Mouse (Mus musculus) myocyte (in vitro differentiated cells): Measurements from ENCODE around the gene Nup93. TPM values are rescaled to one million over a fixed set of nuclear protein-coding genes. Genes with fewer than 3 reads are reported as not detected.
A peak's percentile ranks its signal among the peaks of the same experiment; 100 is the strongest.

ENCODE experiments used
- H3K27me3 ChIP-seq: one replicate; pipeline ENCODE4 v1.6.1; 2011; ENCODE audit not compliant: control insufficient read depth, insufficient read depth, insufficient read length
- H3K36me3 ChIP-seq: one replicate; pipeline ENCODE4 v1.6.1; 2011; ENCODE audit not compliant: control insufficient read depth, insufficient read depth
- H3K4me2 ChIP-seq: one replicate; pipeline ENCODE4 v1.6.1; 2011; ENCODE audit warnings: low read depth, control low read depth
- H3K4me3 ChIP-seq: one replicate; pipeline ENCODE4 v1.5.1; 2011; ENCODE audit warnings: mild to moderate bottlenecking, control low read depth, moderate library complexity
- H3K79me2 ChIP-seq: one replicate; pipeline ENCODE4 v1.6.1; 2011; ENCODE audit not compliant: control insufficient read depth, insufficient read depth
- H3ac ChIP-seq: one replicate; pipeline ENCODE4 v1.6.1; 2011; ENCODE audit not compliant: control insufficient read depth, insufficient read length
- CEBPB ChIP-seq: IDR thresholded peaks from 2 replicates; pipeline ENCODE4 v1.6.1; 2011; ENCODE audit warnings: mild to moderate bottlenecking, moderate library complexity; ENCODE audit not compliant: poor library complexity, insufficient read depth, severe bottlenecking
- E2F4 ChIP-seq: IDR thresholded peaks from one replicate; pipeline ENCODE4 v1.6.1; 2011; ENCODE audit warnings: mild to moderate bottlenecking, control low read depth, moderate library complexity; ENCODE audit not compliant: insufficient read depth
- MAX ChIP-seq: IDR thresholded peaks from one replicate; pipeline ENCODE4 v1.6.1; 2011; ENCODE audit warnings: low read depth, mild to moderate bottlenecking, control low read depth
- MYOD1 ChIP-seq, 3 experiments: IDR thresholded peaks; one replicate each; pipeline ENCODE4 v1.6.1; 2011; ENCODE audit warnings: control low read depth in 2 of 3, low read depth in 2 of 3, mild to moderate bottlenecking in 2 of 3, moderate library complexity in 1 of 3; ENCODE audit not compliant: insufficient read length in 2 of 3, control insufficient read depth in 1 of 3
- MYOG ChIP-seq, 3 experiments: IDR thresholded peaks; one replicate each; pipeline ENCODE4 v1.6.1; 2011; ENCODE audit warnings: control low read depth in 2 of 3, low read depth in 2 of 3, mild to moderate bottlenecking in 2 of 3; ENCODE audit not compliant: insufficient read length in 2 of 3, control insufficient read depth in 1 of 3, insufficient read depth in 1 of 3
- POLR2A ChIP-seq: IDR thresholded peaks from one replicate; pipeline ENCODE4 v1.6.1; 2011; ENCODE audit warnings: low read depth, mild to moderate bottlenecking, control low read depth, moderate library complexity; ENCODE audit not compliant: insufficient read length
- POLR2AphosphoS2 ChIP-seq: IDR thresholded peaks from one replicate; pipeline ENCODE4 v1.6.1; 2011; ENCODE audit warnings: low read depth, control low read depth; ENCODE audit not compliant: insufficient read length
- REST ChIP-seq: IDR thresholded peaks from one replicate; pipeline ENCODE4 v1.6.1; 2011; ENCODE audit warnings: mild to moderate bottlenecking, control low read depth, moderate library complexity; ENCODE audit not compliant: insufficient read depth, insufficient read length
- SRF ChIP-seq: IDR thresholded peaks from one replicate; pipeline ENCODE4 v1.6.1; 2011; ENCODE audit warnings: low read depth; ENCODE audit not compliant: control insufficient read depth, insufficient read length
- TCF12 ChIP-seq: IDR thresholded peaks from one replicate; pipeline ENCODE4 v1.6.1; 2011; ENCODE audit warnings: mild to moderate bottlenecking, control low read depth; ENCODE audit not compliant: poor library complexity, insufficient read depth, severe bottlenecking
- TCF3 ChIP-seq: IDR thresholded peaks from one replicate; pipeline ENCODE4 v1.6.1; 2011; ENCODE audit warnings: low read depth, control low read depth; ENCODE audit not compliant: insufficient read length
- USF1 ChIP-seq: IDR thresholded peaks from one replicate; pipeline ENCODE4 v1.6.1; 2011; ENCODE audit warnings: low read depth, mild to moderate bottlenecking, control low read depth, moderate library complexity
- polyA plus RNA-seq: library from polyadenylated mRNA; unstranded; fragments of >200 nt; fragmentation: generic; extraction: Trizol; gene quantifications from one replicate; pipeline ENCODE4 v1.2.1, GENCODE M21; 2012; ENCODE audit warnings: missing spikeins

Nup93 gene
- polyA plus RNA-seq, 1 experiment, result 38.1 TPM

DNA sequence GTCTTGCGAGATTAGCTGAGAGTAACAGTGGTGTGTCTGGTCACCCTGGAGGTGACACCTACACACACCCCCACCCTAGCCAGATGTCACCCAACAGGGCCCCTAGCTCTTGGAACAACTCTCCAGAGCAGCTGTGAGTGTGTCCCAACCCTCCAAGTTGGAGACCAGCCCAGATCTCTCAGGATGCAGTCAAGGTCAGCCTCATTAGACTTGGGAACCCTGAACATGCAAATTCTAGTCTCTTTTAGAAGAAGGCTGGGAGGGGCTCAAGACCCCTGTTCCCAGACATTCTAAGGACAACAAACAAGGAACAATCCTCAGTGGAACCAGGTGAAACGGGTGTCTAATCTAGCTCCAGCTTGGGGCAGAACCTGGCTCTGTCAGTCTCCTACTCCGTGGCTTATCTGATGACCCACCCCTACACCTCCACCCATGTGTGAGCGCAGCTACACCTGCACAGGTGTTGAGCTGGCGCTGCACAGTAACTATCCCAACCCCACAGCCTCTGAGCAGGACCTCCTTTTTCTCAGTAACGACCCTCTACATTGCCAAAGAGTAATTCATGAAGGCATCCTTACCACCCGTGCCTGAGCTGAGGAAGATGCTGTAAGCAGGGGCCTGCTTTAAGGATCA, 148.4 kb downstream of the Nup93 start:
- Histone ChIP-seq H3ac (no peak overlapping the region), H3K36me3 (no peaks in the 10 kb centered on the region), H3K79me2 (no peaks in the 10 kb centered on the region), H3K4me3 (no peak overlapping the region), H3K4me2 (peak overlapping the region; percentile 68), H3K27me3 (peaks cover 7% of the 10 kb centered on the region)
- TF ChIP-seq MYOD1 (IDR thresholded peaks at IDR 0.05; ENCODE audit: control insufficient read depth in 1 of 3, insufficient read length in 2 of 3, low read depth in 2 of 3) (peak in 2 of 3 experiments; percentile 4 to 51), USF1 (no peak), MYOG (IDR thresholded peaks at IDR 0.05; ENCODE audit: control insufficient read depth in 1 of 3, insufficient read depth in 1 of 3, insufficient read length in 2 of 3, low read depth in 2 of 3) (peak in 2 of 3 experiments; percentile 50 to 67), TCF3 (no peak), POLR2AphosphoS2 (no peak), REST (no peak), TCF12 (no peak), MAX (no peak), E2F4 (no peak), POLR2A (no peak), CEBPB (no peak), SRF (no peak)

- Histone ChIP-seq H3K36me3 (no peaks in the 10 kb centered on the region), H3K4me2 (peak overlapping the region; percentile 68), H3K27me3 (peaks cover 7% of the 10 kb centered on the region), H3ac (no peak overlapping the region), H3K4me3 (no peak overlapping the region), H3K79me2 (no peaks in the 10 kb centered on the region)
- TF ChIP-seq SRF, result no peak
- TF ChIP-seq TCF12, result peak; percentile 13
- TF ChIP-seq E2F4, result no peak
- peak; percentile 6 to 79 (median 55) for TF ChIP-seq MYOG (IDR thresholded peaks at IDR 0.05; ENCODE audit: control insufficient read depth in 1 of 3, insufficient read depth in 1 of 3, insufficient read length in 2 of 3, low read depth in 2 of 3)
- TF ChIP-seq CEBPB, result no peak
- no peak for TF ChIP-seq POLR2A
- peak in 2 of 3 experiments; percentile 54 to 77 for TF ChIP-seq MYOD1 (IDR thresholded peaks at IDR 0.05; ENCODE audit: control insufficient read depth in 1 of 3, insufficient read length in 2 of 3, low read depth in 2 of 3)
- no peak for TF ChIP-seq MAX
- TF ChIP-seq TCF3, result no peak
- no peak for TF ChIP-seq POLR2AphosphoS2
- no peak for TF ChIP-seq USF1
- no peak for TF ChIP-seq REST
Observed at GRCm38 (mm10) chr8:94363288-94363688, 148.9 kb downstream of the Nup93 start.

DNA sequence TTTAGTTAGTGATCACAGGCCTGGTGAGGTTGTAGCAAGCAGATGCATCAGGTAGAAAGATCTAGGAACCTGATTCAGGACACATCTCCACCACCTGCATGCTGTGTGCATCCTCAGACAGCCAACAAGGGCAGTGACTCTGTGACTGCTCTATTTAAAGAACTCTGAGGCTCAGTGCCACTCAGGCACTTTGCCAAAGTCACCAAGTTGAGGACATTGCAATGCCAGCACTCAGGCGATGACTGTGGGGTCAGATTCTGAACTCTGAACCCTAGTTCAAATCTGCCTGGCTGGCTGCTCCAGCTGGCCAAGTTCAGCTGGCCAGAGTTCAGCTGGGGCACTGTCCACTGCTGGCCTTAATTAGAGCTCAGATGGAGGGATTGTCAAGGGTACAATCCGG, 149.5 kb downstream of the Nup93 start:
- H3K36me3 ChIP-seq, result no peaks in the 10 kb centered on the region
- H3ac ChIP-seq, result no peak overlapping the region
- TF ChIP-seq MYOD1 (IDR thresholded peaks at IDR 0.05; ENCODE audit: control insufficient read depth in 1 of 3, insufficient read length in 2 of 3, low read depth in 2 of 3), result no peak
- no peak for TF ChIP-seq CEBPB
- no peak for TF ChIP-seq MAX
- TF ChIP-seq POLR2AphosphoS2, result no peak
- TF ChIP-seq MYOG (IDR thresholded peaks at IDR 0.05; ENCODE audit: control insufficient read depth in 1 of 3, insufficient read depth in 1 of 3, insufficient read length in 2 of 3, low read depth in 2 of 3), result no peak
- no peak for TF ChIP-seq POLR2A
- TF ChIP-seq TCF3, result no peak
- no peak for TF ChIP-seq E2F4
- no peak for TF ChIP-seq TCF12
- no peak for TF ChIP-seq USF1
- no peaks in the 10 kb centered on the region for H3K79me2 ChIP-seq
- peaks cover 2% of the 10 kb centered on the region for H3K27me3 ChIP-seq
- no peak overlapping the region for H3K4me3 ChIP-seq
- peak overlapping the region; percentile 68 for H3K4me2 ChIP-seq

GRCm38 (mm10) chr8:94364686-94365312, 150.4 kb downstream of the Nup93 start:
- no peak for TF ChIP-seq TCF3
- TF ChIP-seq SRF, result no peak
- Histone ChIP-seq H3K79me2 (no peaks in the 10 kb centered on the region), H3K36me3 (no peaks in the 10 kb centered on the region), H3K4me2 (no peak overlapping the region), H3K4me3 (no peak overlapping the region), H3ac (no peak overlapping the region), H3K27me3 (no peaks in the 10 kb centered on the region)

- no peaks in the 10 kb centered on the region for H3K79me2 ChIP-seq
- no peak overlapping the region for H3ac ChIP-seq
- no peak overlapping the region for H3K4me2 ChIP-seq
- H3K4me3 ChIP-seq, result no peak overlapping the region
- no peak for TF ChIP-seq POLR2AphosphoS2
- TF ChIP-seq TCF3, result no peak
- no peak for TF ChIP-seq TCF12
- no peak for TF ChIP-seq SRF
- TF ChIP-seq CEBPB, result no peak
- TF ChIP-seq POLR2A, result no peak
- no peak for TF ChIP-seq REST
- TF ChIP-seq MYOD1 (IDR thresholded peaks at IDR 0.05; ENCODE audit: control insufficient read depth in 1 of 3, insufficient read length in 2 of 3, low read depth in 2 of 3), result no peak
- TF ChIP-seq USF1, result no peak
- no peak for TF ChIP-seq MAX
- no peaks in the 10 kb centered on the region for H3K27me3 ChIP-seq
- no peaks in the 10 kb centered on the region for H3K36me3 ChIP-seq
Observed at GRCm38 (mm10) chr8:94365410-94365981, 151.1 kb downstream of the Nup93 start.

Other genes with a start within 250 kb of the Nup93 start
- 111 TPM for gene Amfr, start 201.7 kb upstream of the Nup93 start, polyA plus RNA-seq
- gene Nudt21, start 177.5 kb upstream of the Nup93 start, polyA plus RNA-seq, result 88.6 TPM
- gene Ogfod1, start 177.4 kb upstream of the Nup93 start, polyA plus RNA-seq, result 15.6 TPM
- gene Bbs2, start 115.6 kb upstream of the Nup93 start, polyA plus RNA-seq, result 11.2 TPM
- gene Mt4, start 77.4 kb upstream of the Nup93 start, polyA plus RNA-seq, result not detected
- gene Mt3, start 62.0 kb upstream of the Nup93 start, polyA plus RNA-seq, result 0.32 TPM
- 699 TPM for gene Mt2, start 41.9 kb upstream of the Nup93 start, polyA plus RNA-seq
- 1,165 TPM for gene Mt1, start 35.5 kb upstream of the Nup93 start, polyA plus RNA-seq
- gene Slc12a3, start 114.6 kb downstream of the Nup93 start, polyA plus RNA-seq, result 0.04 TPM
- 292 TPM for gene Herpud1, start 171.9 kb downstream of the Nup93 start, polyA plus RNA-seq
- gene Nlrc5, start 219.8 kb downstream of the Nup93 start, polyA plus RNA-seq, result 0.40 TPM